Mouse (Mus musculus): Measurements from ENCODE around the gene Kiss1r. TPM values are rescaled to one million over a fixed set of nuclear protein-coding genes. Genes with fewer than 3 reads are reported as not detected.

Gene Kiss1r
- polyA plus RNA-seq, 1 experiment from 2014 or later: 3.1 TPM

DNA sequence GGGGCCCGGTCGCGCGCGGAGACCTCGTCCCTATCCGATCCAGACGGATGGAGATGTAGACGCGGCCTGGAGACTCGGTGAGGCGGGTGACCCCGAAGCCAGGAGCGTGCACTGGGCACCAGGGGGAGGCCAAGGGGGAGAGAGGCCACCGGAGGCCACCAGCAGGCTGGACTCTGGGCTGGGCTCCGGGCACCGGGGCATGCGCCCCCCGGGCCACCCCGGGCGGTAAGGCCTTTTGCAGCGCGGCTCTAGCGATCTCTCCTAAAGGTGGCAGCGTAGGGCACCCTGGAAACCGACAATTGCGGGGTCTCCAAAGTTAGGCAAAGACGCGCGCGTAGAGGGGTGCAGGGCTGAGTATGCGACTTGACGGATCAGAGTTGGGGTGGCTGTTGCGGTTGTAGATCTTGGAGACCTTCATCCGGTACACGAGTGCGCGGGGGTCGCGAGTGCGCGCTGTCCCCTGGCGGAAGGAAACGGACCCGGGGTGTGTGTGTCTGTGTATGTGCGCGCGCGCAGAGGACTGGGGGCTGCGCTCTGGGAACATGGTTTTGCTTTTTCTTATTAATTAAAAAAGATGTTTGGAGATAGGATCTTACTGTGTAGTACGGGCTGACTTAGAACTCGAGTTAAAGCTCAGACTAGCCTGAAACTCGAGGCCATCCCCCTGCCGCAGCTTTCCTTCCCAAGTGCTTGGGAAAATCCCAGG, 10.7 kb downstream of the Kiss1r start:
- Histone ChIP-seq H3K4me3 (peak overlapping the region; percentile 96), H3K27ac (replicated peaks) (peak overlapping the region; percentile 92), H3K9me3 (no peaks in the 10 kb centered on the region), H3K36me3 (0 out of 2 replicates have a peak, but pooled peaks cover 4% of the 10 kb centered on the region), H3K9ac (peak overlapping the region; percentile 89), H3K4me2 (peak overlapping the region; percentile 93), H3K27me3 (peaks cover 17% of the 10 kb centered on the region), H3K4me1 (replicated peaks) (peaks cover 45% of the 10 kb centered on the region)
- WGBS: under 1% methylated on average over 54 of the region's 54 CpGs
- ATAC-seq (ENCODE audit: low FRiP score, low read depth): peak; percentile 40

DNA sequence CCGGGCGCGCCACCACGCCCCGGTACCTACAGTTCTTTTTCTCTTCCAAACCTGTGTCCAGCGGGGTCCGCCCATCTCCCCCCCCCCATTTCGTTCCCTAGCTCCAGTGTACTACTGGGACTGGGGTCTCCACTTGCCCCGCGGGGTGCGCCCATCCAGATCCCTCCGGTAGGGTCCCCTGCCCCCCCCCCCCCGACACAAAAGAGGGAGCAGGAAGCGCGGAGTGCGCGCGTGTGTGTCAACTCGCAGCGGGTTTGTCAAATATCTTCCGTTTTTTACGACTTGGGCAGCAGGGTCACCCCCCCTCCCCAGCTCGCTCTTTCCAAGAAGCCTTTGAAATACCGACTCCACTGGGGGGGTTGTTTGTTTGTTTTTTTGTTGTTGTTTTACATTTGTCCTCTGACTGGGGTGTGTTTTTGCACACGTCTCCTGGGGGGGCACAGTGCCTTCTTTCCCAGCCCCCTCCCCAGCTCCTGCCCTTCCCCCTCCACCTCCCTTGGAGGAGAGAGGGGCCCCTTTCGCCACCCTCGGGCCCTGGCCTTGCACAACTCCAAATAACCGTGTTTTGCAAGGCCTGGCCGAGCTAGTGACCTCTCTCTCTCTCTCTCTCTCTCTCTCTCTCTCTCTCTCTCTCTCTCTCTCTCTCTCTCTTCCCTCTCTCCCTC, 11.4 kb downstream of the Kiss1r start:
- peaks cover 10% of the 10 kb centered on the region for H3K27me3 ChIP-seq
- peak overlapping the region; percentile 92 for H3K27ac ChIP-seq (replicated peaks)
- no peaks in the 10 kb centered on the region for H3K9me3 ChIP-seq
- no peak for ATAC-seq (ENCODE audit: low FRiP score, low read depth)
- peak overlapping the region; percentile 89 for H3K9ac ChIP-seq
- peak overlapping the region; percentile 96 for H3K4me3 ChIP-seq
- 2% methylated on average over 29 of the region's 29 CpGs for WGBS
- peaks cover 51% of the 10 kb centered on the region for H3K4me1 ChIP-seq (replicated peaks)
- peak overlapping the region; percentile 93 for H3K4me2 ChIP-seq
- 0 out of 2 replicates have a peak, but pooled peaks cover 4% of the 10 kb centered on the region for H3K36me3 ChIP-seq

DNA sequence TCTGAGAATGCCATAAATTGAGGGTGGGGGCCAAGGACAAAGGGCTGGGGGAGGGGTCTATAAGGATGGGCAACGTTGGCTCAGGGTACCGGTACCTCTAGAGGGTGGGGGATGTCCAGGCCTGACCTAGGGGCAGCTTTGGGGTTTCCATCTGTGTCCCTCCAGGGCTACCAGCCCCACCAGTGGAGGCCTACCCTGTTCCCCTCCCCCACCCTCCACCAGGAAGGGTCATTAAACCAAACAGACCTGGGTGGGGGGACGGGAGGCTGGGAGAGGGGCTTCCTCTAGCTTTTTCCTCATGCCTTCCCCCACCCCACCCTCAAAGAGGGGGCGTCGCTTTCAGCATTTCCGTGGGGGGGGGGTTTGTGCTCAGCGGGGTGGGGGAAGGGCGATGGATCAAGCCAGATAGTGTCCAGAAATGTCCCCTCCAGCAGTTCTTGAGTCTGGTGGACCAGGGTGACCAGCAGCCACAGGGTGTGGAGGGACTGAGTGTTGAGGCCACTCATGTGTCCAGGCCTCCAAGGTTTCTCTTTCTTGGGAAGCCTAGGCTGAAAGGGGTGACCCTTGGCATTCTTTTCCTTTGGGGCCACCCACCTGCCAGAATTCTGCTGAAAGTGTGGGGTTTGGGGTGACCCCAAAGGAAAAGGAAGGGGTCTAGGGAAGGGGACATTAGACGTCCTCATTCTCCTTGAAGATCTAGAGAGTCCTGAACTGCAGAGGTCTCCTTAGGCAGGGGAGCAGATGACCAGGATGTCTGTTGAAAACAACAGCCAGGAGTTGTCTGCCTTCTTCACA, 12.3 kb downstream of the Kiss1r start:
- Histone ChIP-seq H3K4me2 (peak overlapping the region; percentile 93), H3K27me3 (0 out of 2 replicates have a peak, but pooled peaks cover 2% of the 10 kb centered on the region), H3K9ac (peak overlapping the region; percentile 51), H3K27ac (replicated peaks) (peak overlapping the region; percentile 92), H3K4me3 (peak overlapping the region; percentile 96), H3K36me3 (0 out of 2 replicates have a peak, but pooled peaks cover 4% of the 10 kb centered on the region), H3K4me1 (replicated peaks) (peaks cover 61% of the 10 kb centered on the region), H3K9me3 (no peaks in the 10 kb centered on the region)
- ATAC-seq (ENCODE audit: low FRiP score, low read depth): no peak
- WGBS: 27% methylated on average over 9 of the region's 9 CpGs

- Histone ChIP-seq H3K27me3 (no peaks in the 10 kb centered on the region), H3K27ac (replicated peaks) (no peak overlapping the region; the same call in 1 of the 2 replicates), H3K9ac (no peak overlapping the region), H3K9me3 (no peaks in the 10 kb centered on the region), H3K4me3 (no peak overlapping the region), H3K4me2 (peak overlapping the region; percentile 93; the same call in 1 of the 2 replicates), H3K4me1 (replicated peaks) (peaks cover 64% of the 10 kb centered on the region), H3K36me3 (0 out of 2 replicates have a peak, but pooled peaks cover 4% of the 10 kb centered on the region)
- WGBS: 71% methylated on average over 18 of the region's 18 CpGs
- ATAC-seq (ENCODE audit: low FRiP score, low read depth): no peak
Observed at GRCm38 (mm10) chr10:79929967-79930825, 13.4 kb downstream of the Kiss1r start.

DNA sequence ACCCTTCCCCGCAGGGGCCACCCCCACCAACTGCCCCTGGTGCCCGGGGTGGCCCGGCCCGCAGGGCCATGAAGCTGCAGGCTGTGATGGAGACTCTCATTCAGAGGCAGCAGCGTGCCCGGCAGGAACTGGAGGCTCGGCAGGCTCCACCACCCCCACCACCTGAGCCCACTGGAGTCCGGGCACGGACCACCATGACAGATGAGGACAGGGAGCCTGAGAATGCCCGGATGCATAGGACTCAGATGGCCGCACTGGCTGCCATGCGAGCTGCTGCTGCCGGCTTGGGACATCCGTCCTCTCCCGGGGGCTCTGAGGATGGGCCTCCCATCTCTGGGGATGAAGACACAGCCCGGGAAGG, 14.0 kb downstream of the Kiss1r start:
- Histone ChIP-seq H3K4me3 (no peak overlapping the region), H3K9ac (no peak overlapping the region), H3K9me3 (no peaks in the 10 kb centered on the region), H3K27ac (replicated peaks) (no peak overlapping the region), H3K36me3 (0 out of 2 replicates have a peak, but pooled peaks cover 4% of the 10 kb centered on the region), H3K27me3 (no peaks in the 10 kb centered on the region), H3K4me2 (peak overlapping the region; percentile 19; the same call in 1 of the 2 replicates), H3K4me1 (replicated peaks) (peaks cover 59% of the 10 kb centered on the region)
- ATAC-seq (ENCODE audit: low FRiP score, low read depth): no peak
- WGBS: 57% methylated on average over 16 of the region's 16 CpGs

DNA sequence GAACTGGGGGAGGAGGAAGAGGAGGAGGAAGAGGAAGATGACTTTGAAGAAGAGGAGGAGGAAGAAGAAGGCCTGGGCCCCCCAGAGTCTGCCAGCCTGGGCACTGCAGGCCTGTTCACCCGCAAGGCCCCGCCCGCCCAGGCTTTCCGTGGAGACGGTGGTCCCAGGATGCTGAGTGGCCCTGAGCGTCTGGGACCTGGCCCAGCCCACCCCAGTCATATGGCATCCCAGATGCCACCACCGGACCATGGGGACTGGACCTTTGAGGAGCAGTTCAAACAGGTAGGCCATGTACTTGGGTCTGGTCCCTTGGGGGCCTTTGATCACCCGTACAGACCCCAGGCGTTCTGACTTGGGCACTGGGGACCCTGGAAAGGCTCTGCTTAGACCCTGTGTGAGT, 15.0 kb downstream of the Kiss1r start:
- 0 out of 2 replicates have a peak overlapping the region, but pooled peaks have one; percentile 36 for H3K27ac ChIP-seq (replicated peaks)
- no peaks in the 10 kb centered on the region for H3K9me3 ChIP-seq
- H3K27me3 ChIP-seq: no peaks in the 10 kb centered on the region
- peaks cover 58% of the 10 kb centered on the region for H3K4me1 ChIP-seq (replicated peaks)
- 0 out of 2 replicates have a peak, but pooled peaks cover 4% of the 10 kb centered on the region for H3K36me3 ChIP-seq
- ATAC-seq (ENCODE audit: low FRiP score, low read depth): no peak
- H3K4me2 ChIP-seq: no peak overlapping the region
- H3K4me3 ChIP-seq: no peak overlapping the region
- H3K9ac ChIP-seq: no peak overlapping the region
- 77% methylated on average over 9 of the region's 9 CpGs for WGBS

DNA sequence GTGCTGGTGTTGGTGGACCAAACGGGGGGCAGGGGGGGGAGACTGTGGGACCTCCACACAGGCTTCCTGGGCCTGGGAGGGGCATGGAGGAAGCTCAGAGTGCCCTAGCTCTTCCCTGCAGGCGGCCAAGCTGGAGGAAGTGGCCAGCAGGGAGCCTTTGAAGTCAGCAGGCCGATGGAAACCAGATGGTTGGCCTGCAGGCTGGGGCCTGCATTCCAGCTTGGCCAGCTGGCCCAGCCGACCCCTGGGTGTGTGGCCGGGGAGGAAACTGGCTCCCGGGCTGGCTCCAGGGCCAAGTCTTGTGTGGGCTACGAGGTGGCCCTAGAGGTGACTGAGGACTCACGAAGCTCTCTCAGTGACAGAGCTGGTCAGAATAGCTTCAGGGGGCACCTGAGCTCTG, 16.0 kb downstream of the Kiss1r start:
- Histone ChIP-seq H3K27me3 (no peaks in the 10 kb centered on the region), H3K4me1 (replicated peaks) (peaks cover 67% of the 10 kb centered on the region), H3K27ac (replicated peaks) (peak overlapping the region; percentile 36), H3K9ac (no peak overlapping the region), H3K36me3 (0 out of 2 replicates have a peak, but pooled peaks cover 4% of the 10 kb centered on the region), H3K9me3 (no peaks in the 10 kb centered on the region), H3K4me3 (no peak overlapping the region), H3K4me2 (0 out of 2 replicates have a peak overlapping the region, but pooled peaks have one; percentile 11)
- WGBS: 19% methylated on average over 8 of the region's 8 CpGs
- no peak for ATAC-seq (ENCODE audit: low FRiP score, low read depth)

DNA sequence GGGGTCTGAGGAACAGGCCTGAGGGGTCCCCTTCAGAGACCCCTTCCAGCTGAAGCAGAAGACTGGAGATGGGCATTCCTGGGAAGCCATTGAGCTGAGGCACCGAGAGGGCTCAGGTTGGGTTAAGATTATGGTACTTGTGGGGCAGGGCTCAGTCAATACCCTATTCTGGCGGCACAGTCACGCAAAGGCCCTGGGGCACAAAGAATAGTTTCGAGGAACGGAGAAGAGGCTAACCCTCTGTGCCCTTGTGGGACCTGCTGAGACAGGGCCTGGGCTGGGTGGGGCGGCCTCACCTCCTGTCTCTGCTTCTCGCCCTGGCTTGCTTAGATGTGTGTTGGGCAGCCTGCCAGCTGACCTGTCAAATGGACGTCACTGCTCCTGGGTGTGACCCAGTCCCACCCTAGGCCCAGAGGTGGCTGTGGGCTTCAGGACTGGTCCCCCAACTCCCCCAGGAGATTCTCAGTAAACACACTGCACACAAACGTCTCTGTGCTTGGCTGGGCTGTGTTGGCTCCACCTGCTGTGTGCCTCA, 16.4 kb downstream of the Kiss1r start:
- no peak for ATAC-seq (ENCODE audit: low FRiP score, low read depth)
- Histone ChIP-seq H3K27ac (replicated peaks) (peak overlapping the region; percentile 36), H3K4me1 (replicated peaks) (peaks cover 71% of the 10 kb centered on the region), H3K36me3 (0 out of 2 replicates have a peak, but pooled peaks cover 4% of the 10 kb centered on the region), H3K4me3 (no peak overlapping the region), H3K9me3 (no peaks in the 10 kb centered on the region), H3K27me3 (no peaks in the 10 kb centered on the region), H3K9ac (no peak overlapping the region), H3K4me2 (no peak overlapping the region)
- 62% methylated on average over 9 of the region's 9 CpGs for WGBS

DNA sequence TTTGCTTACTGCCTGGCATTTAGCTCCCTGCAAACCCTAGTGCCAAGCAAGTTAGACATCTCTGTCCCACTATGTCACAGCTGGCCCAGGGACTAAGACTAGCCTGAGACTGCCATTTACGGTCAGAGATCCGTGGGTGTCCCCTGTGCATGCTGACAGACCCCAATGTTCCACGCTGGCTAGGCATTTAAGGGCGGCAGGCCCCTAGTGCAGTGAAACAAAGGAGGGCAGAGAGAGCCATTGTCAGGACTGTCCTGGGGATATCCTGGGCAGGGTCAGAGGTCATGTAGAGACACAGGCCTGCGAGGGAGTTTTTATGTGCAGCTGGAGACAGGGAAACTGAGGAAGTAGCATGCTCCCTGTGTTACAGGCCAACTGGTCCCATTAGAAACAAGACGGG, 17.1 kb downstream of the Kiss1r start:
- Histone ChIP-seq H3K4me2 (no peak overlapping the region), H3K9me3 (no peaks in the 10 kb centered on the region), H3K4me3 (no peak overlapping the region), H3K9ac (no peak overlapping the region), H3K36me3 (0 out of 2 replicates have a peak, but pooled peaks cover 4% of the 10 kb centered on the region), H3K27me3 (no peaks in the 10 kb centered on the region), H3K4me1 (replicated peaks) (peaks cover 67% of the 10 kb centered on the region), H3K27ac (replicated peaks) (peak overlapping the region; percentile 32; the same call in 1 of the 2 replicates)
- ATAC-seq (ENCODE audit: low FRiP score, low read depth): no peak
- WGBS: 17% methylated on average over 6 of the region's 6 CpGs

GRCm38 (mm10) chr10:79934272-79934721, 17.5 kb downstream of the Kiss1r start:
- peaks cover 63% of the 10 kb centered on the region for H3K4me1 ChIP-seq (replicated peaks)
- no peak overlapping the region for H3K4me3 ChIP-seq
- H3K36me3 ChIP-seq: 0 out of 2 replicates have a peak, but pooled peaks cover 4% of the 10 kb centered on the region
- H3K27me3 ChIP-seq: no peaks in the 10 kb centered on the region
- no peaks in the 10 kb centered on the region for H3K9me3 ChIP-seq
- no peak overlapping the region for H3K9ac ChIP-seq
- no peak overlapping the region for H3K4me2 ChIP-seq
- peak; percentile 72 for ATAC-seq (ENCODE audit: low FRiP score, low read depth)
- peak overlapping the region; percentile 32; the same call in 1 of the 2 replicates for H3K27ac ChIP-seq (replicated peaks)
- 37% methylated on average over 13 of the region's 13 CpGs for WGBS
